Mouse (Mus musculus): ENCODE data around the gene 1500011B03Rik.

- TF ChIP-seq CTCF (IDR thresholded peaks at IDR 0.05; ENCODE audit: low read depth, low read length), result no peak
- TF ChIP-seq POLR2A (IDR thresholded peaks at IDR 0.05; ENCODE audit: borderline replicate concordance, low read depth, low read length), result no peak
Measured at GRCm38 (mm10) chr5:114772456-114773203, 50.6 kb downstream of the 1500011B03Rik start.
